Mouse (Mus musculus) T-helper 2 cell (primary cell): Measurements from ENCODE around the gene Mxra7.
"Not testable (repeated sequence)": the region's sequence is repeated elsewhere in the genome, so short reads cannot be mapped to it uniquely, and the experiment has no call there.

Experiments used
- in situ Hi-C: fragments of 300-600 bp; cut with MboI, MseI; formaldehyde crosslinking; loops from one replicate; pipeline ENCODE4 v1.15.1; 2025; ENCODE audit warnings: high pct_unique_total_duplicates

Gene Mxra7

GRCm38 (mm10) chr11:116827534-116828165 is at the start of gene Mxra7:
Mxra7 (minus strand) TSS chr11:116828046.
- in situ Hi-C loops: no loop called here

DNA sequence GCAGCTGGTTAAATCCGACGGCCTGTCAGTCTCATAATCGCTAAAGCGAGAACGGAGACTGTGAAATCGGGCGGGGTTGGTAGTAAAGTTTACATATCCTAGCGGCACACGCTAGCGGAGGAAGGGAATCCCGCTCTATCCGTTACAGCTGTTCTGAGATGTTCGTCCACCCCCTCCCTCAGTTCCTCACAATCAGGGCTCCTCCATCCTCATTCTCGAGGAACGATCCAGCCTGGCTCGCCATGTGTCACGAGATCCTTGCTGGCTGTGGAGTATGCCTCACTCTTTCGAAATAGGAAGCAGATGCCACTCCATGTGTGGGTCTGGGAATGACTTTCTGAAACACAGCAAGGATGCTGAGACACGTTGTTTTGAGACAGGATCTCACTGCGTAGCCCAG is 46.1 kb upstream of the Mxra7 start:
- in situ Hi-C loops: no loop called here

DNA sequence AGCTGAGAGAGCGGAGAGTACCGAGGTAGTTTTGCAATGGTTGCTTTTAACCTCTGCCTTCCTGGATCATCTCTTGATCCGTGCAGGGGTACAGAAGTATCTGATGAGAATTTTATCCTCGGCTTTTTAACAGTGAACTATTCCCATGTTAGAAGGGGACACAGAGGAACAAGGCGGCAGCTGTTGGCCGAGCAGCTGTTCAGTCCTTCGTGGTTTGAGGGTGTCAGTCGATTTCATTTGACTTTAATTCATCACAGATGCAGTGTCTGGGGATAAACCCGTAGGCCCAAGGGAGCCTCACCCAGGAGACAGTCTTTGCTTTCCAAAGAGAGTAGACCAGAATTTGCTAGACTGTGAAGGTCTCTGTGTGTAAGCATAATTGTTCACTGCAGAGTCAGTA is 43.7 kb upstream of the Mxra7 start:
- in situ Hi-C loops: no loop called here

DNA sequence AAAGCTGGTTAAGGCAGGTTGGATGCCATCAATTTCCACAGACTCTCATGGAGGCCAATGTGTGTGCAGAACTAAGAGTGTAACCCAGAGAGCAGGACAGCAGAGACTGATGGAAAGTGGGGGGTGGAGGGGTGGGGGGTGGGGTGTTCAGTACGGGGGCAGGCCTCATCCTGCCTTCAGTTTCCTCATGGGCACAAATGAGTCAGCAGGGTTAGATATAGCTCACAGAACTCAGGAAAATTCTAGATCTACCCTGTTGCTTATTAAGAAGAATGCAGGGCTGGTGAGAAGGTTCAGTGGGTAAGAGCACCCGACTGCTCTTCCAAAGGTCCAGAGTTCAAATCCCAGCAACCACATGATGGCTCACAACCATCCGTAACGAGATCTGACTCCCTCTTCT is 41.8 kb upstream of the Mxra7 start:
- in situ Hi-C loops: no loop called here

- in situ Hi-C loops: no loop called here
These were observed 41.4 kb upstream of the Mxra7 start for GRCm38 (mm10) chr11:116869223-116869622.

DNA sequence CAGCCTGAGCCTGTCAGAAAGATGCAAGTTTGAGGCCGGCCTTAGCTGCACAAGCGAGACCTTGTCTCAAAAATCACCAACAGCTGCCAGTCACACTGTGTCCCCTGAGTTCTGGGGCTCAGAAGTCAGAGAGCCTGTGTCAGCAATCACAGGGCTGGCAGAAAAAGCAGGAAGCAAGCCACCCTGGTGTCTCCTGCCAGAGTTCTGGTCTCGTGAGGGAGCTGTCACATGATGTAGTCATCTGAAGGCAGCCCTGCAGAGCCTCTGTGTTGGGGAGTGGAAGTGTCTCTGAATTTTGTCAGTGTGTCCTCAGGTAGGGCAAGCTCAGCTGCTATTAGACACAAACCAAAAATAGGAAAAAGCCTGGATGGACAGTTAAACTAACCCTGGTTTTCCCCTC is 40.3 kb upstream of the Mxra7 start:
- in situ Hi-C loops: no loop called here

DNA sequence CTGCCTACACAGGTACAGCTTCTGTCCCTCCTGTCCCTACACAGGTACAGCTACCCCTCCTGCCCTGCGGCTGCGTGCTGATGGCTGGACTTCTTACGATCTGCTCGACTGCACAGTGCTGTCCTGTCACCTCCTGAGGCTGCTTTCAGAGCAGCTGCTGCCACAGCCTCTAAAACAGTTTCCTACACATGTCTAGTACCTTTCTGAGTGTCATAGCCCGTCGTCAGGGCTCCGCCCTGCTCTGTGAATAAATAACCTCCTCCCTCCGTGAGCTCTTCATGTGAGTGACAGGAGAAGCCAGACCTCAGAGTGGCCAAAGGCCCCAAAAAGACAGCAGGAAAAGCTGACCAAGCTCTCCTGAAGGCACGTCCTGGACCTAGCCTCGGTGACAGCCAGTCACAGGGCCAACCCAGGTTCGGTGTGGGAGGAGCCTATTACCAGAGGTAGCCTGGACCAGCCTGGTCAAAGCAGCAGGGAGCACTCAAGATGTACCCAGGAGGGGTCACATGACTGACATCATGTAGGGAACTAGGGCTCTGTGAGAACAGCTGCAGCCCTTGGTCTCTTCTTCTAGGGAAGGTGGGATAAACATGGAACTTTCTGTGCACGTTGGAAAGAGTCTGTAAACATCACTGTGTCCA is 38.2 kb upstream of the Mxra7 start:
- in situ Hi-C loops: no loop called here

DNA sequence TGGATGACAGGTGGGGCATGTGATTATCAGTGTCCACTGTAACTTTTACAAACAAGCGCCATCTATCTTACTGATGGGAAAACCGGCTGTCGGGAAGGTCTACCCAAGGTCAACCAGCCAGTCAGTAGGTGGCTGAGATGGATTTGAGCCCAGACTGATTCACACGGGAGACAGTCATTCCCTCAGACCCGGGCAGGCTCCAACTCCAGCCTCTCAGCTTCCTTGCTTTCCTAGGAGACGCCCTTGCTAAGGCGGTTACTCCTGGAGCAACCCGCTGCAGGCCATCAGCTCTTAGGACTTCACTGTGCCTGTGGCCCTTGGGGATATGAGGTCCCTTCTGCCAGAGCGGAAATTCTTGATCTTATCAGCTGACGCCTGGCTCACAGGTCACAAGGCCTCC is 36.6 kb upstream of the Mxra7 start:
- in situ Hi-C loops: no loop called here

- in situ Hi-C loops: no loop called here
These were observed 29.5 kb upstream of the Mxra7 start for GRCm38 (mm10) chr11:116857183-116857850.

- in situ Hi-C loops: no loop called here
These were observed 26.4 kb upstream of the Mxra7 start for GRCm38 (mm10) chr11:116854279-116854678.

GRCm38 (mm10) chr11:116853512-116853928 is 25.7 kb upstream of the Mxra7 start:
- in situ Hi-C loops: no loop called here

- in situ Hi-C loops: no loop called here
These were observed 25.2 kb upstream of the Mxra7 start, which contains the start of gene Srsf2 for GRCm38 (mm10) chr11:116852891-116853511. Srsf2 (minus strand) TSS chr11:116853094.

DNA sequence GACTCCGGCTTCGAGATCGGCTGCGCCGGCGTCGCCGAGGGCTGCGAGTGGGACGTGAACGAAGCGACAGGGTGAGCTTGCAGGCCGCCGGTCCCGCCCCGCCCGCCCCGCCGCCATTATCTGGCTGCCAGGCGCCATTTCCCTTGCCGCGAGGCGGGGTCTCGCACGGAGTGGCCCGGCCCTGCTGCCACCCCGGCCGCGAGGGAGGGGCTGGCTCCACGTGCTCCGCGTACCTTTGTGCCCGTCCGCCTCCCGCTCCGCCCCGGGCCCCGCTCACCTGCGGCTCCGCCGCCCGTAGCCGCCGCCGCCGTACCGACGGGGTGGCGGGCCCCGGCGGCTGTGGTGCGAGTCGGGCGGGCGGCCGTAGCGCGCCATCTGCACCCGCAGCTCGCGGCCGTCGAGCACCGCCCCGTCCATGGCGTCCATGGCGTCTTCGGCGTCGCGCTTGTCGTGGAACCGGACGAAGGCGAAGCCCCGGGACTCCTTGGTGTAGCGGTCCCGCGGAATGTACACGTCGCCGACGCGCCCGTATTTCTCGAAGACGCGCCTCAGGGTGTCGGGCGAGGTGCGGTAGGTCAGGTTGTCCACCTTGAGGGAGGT is 24.5 kb upstream of the Mxra7 start, which contains the start of gene Mfsd11:
Gene Mfsd11 (plus strand): TSS at position 150 of the 600 bp plus-strand sequence.
- in situ Hi-C loops: no loop called here

GRCm38 (mm10) chr11:116851576-116852290 is 23.9 kb upstream of the Mxra7 start:
- in situ Hi-C loops: no loop called here

GRCm38 (mm10) chr11:116850833-116851477 is 23.1 kb upstream of the Mxra7 start:
- in situ Hi-C loops: no loop called here

- in situ Hi-C loops: no loop called here
These were observed 22.2 kb upstream of the Mxra7 start for GRCm38 (mm10) chr11:116850085-116850484.

DNA sequence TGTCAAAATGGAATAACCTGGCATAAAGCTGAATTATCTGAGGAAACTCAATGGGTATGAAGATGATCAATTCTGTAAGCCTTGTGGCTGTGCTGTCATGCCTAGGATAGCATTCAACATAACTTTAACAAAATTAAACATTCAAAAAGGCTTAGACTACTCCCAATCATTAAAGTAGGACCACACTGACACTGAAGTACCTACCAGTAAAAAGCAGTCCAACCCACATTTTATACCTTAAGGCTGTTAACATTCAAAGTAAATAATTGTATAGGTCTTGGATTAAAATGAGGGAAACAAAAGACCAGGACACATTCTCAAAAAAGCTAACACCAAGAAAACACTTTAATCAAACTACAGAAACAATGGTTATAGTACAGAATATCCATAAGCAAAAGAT is 21.7 kb upstream of the Mxra7 start:
- in situ Hi-C loops: no loop called here

DNA sequence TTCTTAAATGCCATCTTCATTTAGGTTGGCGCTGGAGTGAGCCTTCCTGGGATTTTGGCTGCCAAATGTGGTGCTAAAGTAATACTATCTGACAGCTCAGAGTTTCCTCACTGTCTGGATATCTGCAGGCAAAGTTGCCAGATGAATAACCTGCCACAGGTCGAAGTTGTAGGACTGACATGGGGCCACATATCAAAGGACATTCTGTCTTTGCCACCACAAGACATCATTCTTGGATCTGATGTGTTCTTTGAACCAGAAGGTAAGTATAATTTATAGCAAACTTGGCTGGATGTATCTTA is 21.0 kb upstream of the Mxra7 start:
- in situ Hi-C loops: not testable (repeated sequence)

DNA sequence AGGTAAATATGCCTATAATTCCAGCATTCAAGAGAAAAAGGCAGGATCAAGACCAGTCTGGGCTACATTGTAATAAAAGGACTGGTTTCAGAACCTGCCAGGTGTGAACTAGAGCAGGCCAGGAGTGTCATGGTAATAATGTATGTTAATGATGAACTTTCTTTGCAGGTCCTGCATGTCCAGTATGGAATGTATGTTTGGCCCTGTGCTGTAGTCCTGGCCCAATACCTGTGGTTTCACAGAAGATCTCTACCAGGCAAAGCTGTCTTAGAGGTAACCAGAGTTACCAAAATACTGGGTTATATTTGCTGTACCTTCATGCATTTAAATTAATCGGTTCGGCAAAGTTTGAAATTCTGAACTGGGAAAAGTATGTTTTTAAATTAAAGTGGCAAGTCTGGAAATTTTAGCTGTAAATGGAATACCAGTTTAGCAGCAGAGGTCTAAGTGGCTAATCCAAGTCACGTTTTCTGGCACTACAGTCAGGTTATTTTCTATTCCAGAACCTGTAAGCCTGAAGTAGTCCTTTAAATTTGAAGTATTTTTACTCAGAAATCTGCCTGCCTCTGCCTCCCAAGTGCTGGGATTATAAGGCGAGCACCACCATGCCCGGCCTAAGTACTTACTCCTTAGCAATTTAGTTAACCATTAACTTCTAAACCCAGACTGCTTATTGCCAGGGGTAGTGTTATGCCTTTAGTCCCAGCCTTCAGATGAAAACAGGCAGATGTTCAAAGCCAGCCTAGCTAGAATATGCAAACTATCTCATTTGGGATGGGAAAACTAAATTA is 20.4 kb upstream of the Mxra7 start:
- in situ Hi-C loops: no loop called here
